In the genomic region with DNA sequence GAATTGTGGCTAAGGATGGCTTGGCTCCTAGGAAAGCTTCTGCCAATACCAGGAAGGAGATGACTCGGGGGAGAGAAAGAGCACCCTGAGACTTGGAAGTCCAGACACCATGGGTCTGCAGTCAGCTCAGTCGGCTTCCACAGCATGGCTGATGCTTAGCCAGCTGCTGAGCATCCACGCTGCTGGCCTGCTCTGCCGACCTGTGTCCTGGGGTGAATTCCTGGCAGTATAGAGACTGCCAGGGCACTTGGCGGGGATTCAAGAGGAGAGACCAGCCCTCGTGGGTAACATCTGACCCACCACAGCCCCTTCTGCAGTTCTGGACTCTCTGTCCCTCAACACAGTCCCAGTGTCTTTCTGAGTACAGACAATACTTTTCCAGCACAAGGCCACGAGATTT, we compare ENCODE assay signal across 14 mouse cellular contexts. TPM values are rescaled to one million over a fixed set of nuclear protein-coding genes. Genes with fewer than 3 reads are reported as not detected.
"Had no signal": no experiment of that assay in that cellular context is flagged by ENCODE, and none has a peak within 500 bp of the region (broad histone marks: within the 10 kb centered on the region; RNA-seq: fewer than 3 reads in every experiment).

No protein-coding gene starts in this region.

- H3K9me3 ChIP-seq: limb, embryonic 10.5 days; liver, embryonic 15.5 days; midbrain, embryonic 13.5 days; neural tube, embryonic 15.5 days had no signal

- H3K27me3 ChIP-seq: liver, embryonic 15.5 days; midbrain, embryonic 13.5 days; neural tube, embryonic 15.5 days had no signal

- H3K27ac ChIP-seq: left cerebral cortex, adult 2 months; limb, embryonic 10.5 days; midbrain, embryonic 13.5 days; neural tube, embryonic 15.5 days had no signal

- H3K4me2 ChIP-seq: liver, embryonic 11.5 days; liver, embryonic 15.5 days; midbrain, embryonic 13.5 days; neural tube, embryonic 15.5 days had no signal

- H3K36me3 ChIP-seq: limb, embryonic 10.5 days; liver, embryonic 15.5 days; midbrain, embryonic 13.5 days; neural tube, embryonic 15.5 days had no signal

- H3K4me1 ChIP-seq: liver, embryonic 15.5 days; neural tube, embryonic 15.5 days had no signal

- DNase-seq: lung, adult 2 months; lung, postnatal 36 days; right cerebral cortex, adult 18-20 months; right cerebral cortex, postnatal 25 days; thymus, postnatal 36 days had no signal

- ATAC-seq: lung, postnatal 0 days; midbrain, embryonic 13.5 days had no signal

- H3K4me3 ChIP-seq: left cerebral cortex, adult 2 months; limb, embryonic 10.5 days; liver, embryonic 15.5 days; midbrain, embryonic 13.5 days; neural tube, embryonic 15.5 days had no signal

- H3K9ac ChIP-seq: liver, embryonic 15.5 days; midbrain, embryonic 13.5 days; neural tube, embryonic 15.5 days had no signal

RNA-seq across cellular contexts. Expression of gene Rfx8, which starts 26.0 kb away (rescaled TPM):
- polyA plus RNA-seq: intestine, embryonic 14.5 days; small intestine, adult 2 months had no signal

RNA-seq across cellular contexts. Expression of gene Creg2, which starts 43.5 kb away (rescaled TPM):
- polyA plus RNA-seq: liver, embryonic 11.5 days; liver, embryonic 15.5 days had no signal
